In the genomic region with DNA sequence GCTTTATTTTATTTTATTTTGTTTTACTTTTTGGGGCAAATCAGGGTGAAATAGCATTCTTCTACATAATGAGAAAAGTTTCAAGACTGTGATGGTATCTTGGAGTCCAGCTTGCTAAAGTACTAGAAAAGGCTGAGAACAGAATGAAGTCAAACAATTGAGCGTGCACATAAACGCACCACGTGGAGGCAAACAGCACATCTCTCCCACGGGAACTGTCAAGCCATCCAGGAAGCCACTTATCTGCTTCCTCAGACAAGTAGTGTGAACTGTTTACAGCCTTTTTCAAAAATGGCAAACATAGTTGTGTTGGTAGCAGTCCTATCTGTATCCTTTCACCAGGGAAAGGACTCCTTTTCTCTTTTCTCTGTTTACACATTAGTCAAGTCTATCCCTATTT, we compare ENCODE assay signal across 25 mouse cellular contexts. TPM values are rescaled to one million over a fixed set of nuclear protein-coding genes. Genes with fewer than 3 reads are reported as not detected.
DNase-seq lines count a peak whose midpoint lies in the region; ATAC-seq lines count a peak whose summit lies in the region.
"Had no signal": no experiment of that assay in that cellular context is flagged by ENCODE, and none has a peak within 500 bp of the region (broad histone marks: within the 10 kb centered on the region; RNA-seq: fewer than 3 reads in every experiment).

No protein-coding gene starts in this region.

- H3K9me3 ChIP-seq in heart, embryonic 16.5 days (replicated peaks; ENCODE audit: control insufficient read depth, low read length) = no peaks in the 10 kb centered on the region
- no peaks in the 10 kb centered on the region for H3K9me3 ChIP-seq in heart, embryonic 11.5 days (replicated peaks; ENCODE audit: control insufficient read depth, low read length)
- H3K9me3 ChIP-seq in midbrain, embryonic 11.5 days (ENCODE audit: control insufficient read depth, low read length) = no peaks in the 10 kb centered on the region
- no peaks in the 10 kb centered on the region for H3K9me3 ChIP-seq in midbrain, embryonic 14.5 days (ENCODE audit: control insufficient read depth, low read length)
- H3K9me3 ChIP-seq: embryonic facial prominence, embryonic 10.5 days; embryonic facial prominence, embryonic 12.5 days; forebrain, embryonic 13.5 days; G1E had no signal

- H3K9ac ChIP-seq in heart, embryonic 16.5 days (ENCODE audit: low read length) = no peak overlapping the region
- no peak overlapping the region for H3K9ac ChIP-seq in heart, embryonic 11.5 days (ENCODE audit: low read depth, low read length)
- no peak overlapping the region for H3K9ac ChIP-seq in midbrain, embryonic 11.5 days (ENCODE audit: low read length)
- no peak overlapping the region for H3K9ac ChIP-seq in midbrain, embryonic 14.5 days (replicated peaks; ENCODE audit: low read length)
- H3K9ac ChIP-seq: embryonic facial prominence, embryonic 12.5 days; forebrain, embryonic 13.5 days had no signal

- no peaks in the 10 kb centered on the region for H3K4me1 ChIP-seq in heart, embryonic 16.5 days (ENCODE audit: control insufficient read depth, insufficient read depth, low read length)
- no peaks in the 10 kb centered on the region for H3K4me1 ChIP-seq in heart, embryonic 11.5 days (ENCODE audit: control insufficient read depth, insufficient read depth, low read length)
- H3K4me1 ChIP-seq in midbrain, embryonic 11.5 days (ENCODE audit: control insufficient read depth, insufficient read depth, low read length) = no peaks in the 10 kb centered on the region
- H3K4me1 ChIP-seq in midbrain, embryonic 14.5 days (ENCODE audit: control insufficient read depth, insufficient read depth, low read length) = no peaks in the 10 kb centered on the region
- H3K4me1 ChIP-seq: embryonic facial prominence, embryonic 10.5 days; embryonic facial prominence, embryonic 12.5 days; forebrain, embryonic 13.5 days had no signal

- H3K27ac ChIP-seq in heart, embryonic 16.5 days (ENCODE audit: low read length) = no peak overlapping the region
- no peak overlapping the region for H3K27ac ChIP-seq in heart, embryonic 11.5 days (ENCODE audit: low read depth, low read length)
- no peak overlapping the region for H3K27ac ChIP-seq in midbrain, embryonic 11.5 days (ENCODE audit: low read depth, low read length)
- H3K27ac ChIP-seq in midbrain, embryonic 14.5 days (replicated peaks; ENCODE audit: low read depth, low read length) = no peak overlapping the region
- H3K27ac ChIP-seq: embryonic facial prominence, embryonic 10.5 days; embryonic facial prominence, embryonic 12.5 days; forebrain, embryonic 13.5 days had no signal

- H3K36me3 ChIP-seq in heart, embryonic 16.5 days (ENCODE audit: control insufficient read depth, insufficient read depth) = no peaks in the 10 kb centered on the region
- H3K36me3 ChIP-seq in heart, embryonic 11.5 days (ENCODE audit: control insufficient read depth, insufficient read depth, low read length) = no peaks in the 10 kb centered on the region
- no peaks in the 10 kb centered on the region for H3K36me3 ChIP-seq in midbrain, embryonic 11.5 days (ENCODE audit: control insufficient read depth, insufficient read depth, low read length)
- no peaks in the 10 kb centered on the region for H3K36me3 ChIP-seq in midbrain, embryonic 14.5 days (ENCODE audit: control insufficient read depth, insufficient read depth, low read length)
- H3K36me3 ChIP-seq: embryonic facial prominence, embryonic 10.5 days; embryonic facial prominence, embryonic 12.5 days; G1E had no signal

- WGBS in heart, embryonic 16.5 days = 42% methylated on average over 4 of the region's 4 CpGs
- WGBS in heart, embryonic 11.5 days (ENCODE audit: insufficient replicate concordance) = 36% methylated on average over 4 of the region's 4 CpGs
- WGBS in midbrain, embryonic 11.5 days = 63% methylated on average over 4 of the region's 4 CpGs
- WGBS in midbrain, embryonic 14.5 days = 66% methylated on average over 4 of the region's 4 CpGs

- no peaks in the 10 kb centered on the region for H3K27me3 ChIP-seq in heart, embryonic 16.5 days (ENCODE audit: control insufficient read depth, insufficient read depth, low read length)
- H3K27me3 ChIP-seq in heart, embryonic 11.5 days (ENCODE audit: control insufficient read depth, insufficient read depth, low read length) = no peaks in the 10 kb centered on the region
- no peaks in the 10 kb centered on the region for H3K27me3 ChIP-seq in midbrain, embryonic 11.5 days (ENCODE audit: control insufficient read depth, insufficient read depth, low read length)
- no peaks in the 10 kb centered on the region for H3K27me3 ChIP-seq in midbrain, embryonic 14.5 days (ENCODE audit: control insufficient read depth, insufficient read depth, low read length)
- H3K27me3 ChIP-seq: CH12.LX; embryonic facial prominence, embryonic 12.5 days; forebrain, embryonic 13.5 days; Patski had no signal

- H3K4me2 ChIP-seq in heart, embryonic 16.5 days (ENCODE audit: low read depth, low read length) = no peak overlapping the region
- H3K4me2 ChIP-seq in heart, embryonic 11.5 days = no peak overlapping the region
- H3K4me2 ChIP-seq in midbrain, embryonic 11.5 days = no peak overlapping the region
- no peak overlapping the region for H3K4me2 ChIP-seq in midbrain, embryonic 14.5 days (ENCODE audit: low read length)
- H3K4me2 ChIP-seq: embryonic facial prominence, embryonic 12.5 days; forebrain, embryonic 13.5 days had no signal

- no peak overlapping the region for H3K4me3 ChIP-seq in heart, embryonic 16.5 days (ENCODE audit: low read length)
- no peak overlapping the region for H3K4me3 ChIP-seq in heart, embryonic 11.5 days (ENCODE audit: low read depth, low read length)
- no peak overlapping the region for H3K4me3 ChIP-seq in midbrain, embryonic 11.5 days (ENCODE audit: low read depth, low read length)
- no peak overlapping the region for H3K4me3 ChIP-seq in midbrain, embryonic 14.5 days (replicated peaks; ENCODE audit: low read depth, low read length)
- H3K4me3 ChIP-seq: embryonic facial prominence, embryonic 10.5 days; embryonic facial prominence, embryonic 12.5 days; forebrain, embryonic 13.5 days had no signal

- intact Hi-C loops in heart, postnatal 25 days (cut with DNase I) = no loop called here
- intact Hi-C loops in heart, postnatal 10 days (cut with DNase I) = no loop called here

- DNase-seq in heart, adult 11 months = peak; percentile 85
- no peak for DNase-seq in heart, postnatal 25 days (ENCODE audit: low spot score)
- no peak for DNase-seq in heart, adult 9 months (ENCODE audit: low spot score in 2 of 2)
- DNase-seq in heart, postnatal 10 days = peak; percentile 19 to 23
- peak; percentile 39 for DNase-seq in midbrain, embryonic 11.5 days (ENCODE audit: low spot score, missing footprints)
- no peak for DNase-seq in midbrain, embryonic 14.5 days
- DNase-seq: adrenal gland, adult 8-10 months; adrenal gland, postnatal 14 days; adrenal gland, postnatal 36 days; B cell, adult 2 months; cerebellum, adult 11-12 months; cerebellum, adult 2 months; cerebellum, adult 9-10 months; cerebellum, postnatal 10 days; cerebellum, postnatal 25 days had no signal

- ATAC-seq in heart, embryonic 16.5 days (replicated peaks; ENCODE audit: extremely low read depth, insufficient read depth, low FRiP score) = 0 out of 2 replicates have a peak, but pooled peaks have one; percentile 23
- no peak for ATAC-seq in heart, embryonic 11.5 days (replicated peaks; ENCODE audit: insufficient number of reproducible peaks, low FRiP score, low TSS enrichment)
- no peak for ATAC-seq in midbrain, embryonic 11.5 days (ENCODE audit: low FRiP score)
- ATAC-seq in midbrain, embryonic 14.5 days (ENCODE audit: low FRiP score, low TSS enrichment) = no peak
- ATAC-seq: activated CD4-positive, CD25-positive, alpha-beta regulatory T cell, adult 4 months; CD4-positive, CD25-positive, alpha-beta regulatory T cell, adult 4 months; forebrain, embryonic 13.5 days; Patski had no signal

RNA-seq across cellular contexts. Expression of a gene that starts 11.8 kb away (rescaled TPM):
- 1 to 10 TPM; 6.3 to 7.0 TPM for total RNA-seq in heart, postnatal 25 days (2021)
- 7.0 and 9.6 TPM in 2 replicates for polyA plus RNA-seq in heart, embryonic 16.5 days (2015; fragmentation: Nextera tagmentation; extraction: Ambion mirVana)
- 10 to 100 TPM; 11.9 to 13.1 TPM for total RNA-seq in heart, postnatal 10 days (2021)
- polyA plus RNA-seq in heart, embryonic 11.5 days (2014; fragmentation: Nextera tagmentation; extraction: Ambion mirVana) = 13.7 and 14.9 TPM in 2 replicates
- polyA plus RNA-seq in midbrain, embryonic 11.5 days (2014; fragmentation: Nextera tagmentation; extraction: Ambion mirVana) = 4.1 and 5.8 TPM in 2 replicates
- polyA plus RNA-seq in midbrain, embryonic 14.5 days (2014; fragmentation: Nextera tagmentation; extraction: Ambion mirVana) = 2.4 and 3.1 TPM in 2 replicates
- total RNA-seq: CH12.LX had no signal
- polyA plus RNA-seq: G1E had no signal

Comparison
In these comparisons a context has a peak if more than half of its experiments do, and no peak if none do; other contexts are left out.
1. DNase-seq: peak in heart, adult 11 months (single experiment), heart, postnatal 10 days (2 of 2) and midbrain, embryonic 11.5 days (single experiment); none in heart, postnatal 25 days (single experiment), heart, adult 9 months (0 of 2) and midbrain, embryonic 14.5 days (single experiment).